Mouse (Mus musculus) layer of hippocampus, postnatal 10 days (tissue): ENCODE data around the gene Sema6d. TPM values are rescaled to one million over a fixed set of nuclear protein-coding genes. Genes with fewer than 3 reads are reported as not detected.

ENCODE experiments used
- DNase-seq, 2 experiments: peaks; one replicate each; pipeline ENCODE4 v3.0.0; 2021; ENCODE audit warnings: low spot score in 2 of 2
- total RNA-seq, 2 experiments: library from RNA; stranded (reverse); gene quantifications; 2 replicates each; pipeline ENCODE4 v1.2.3; 2021

Sema6d gene
- total RNA-seq, 2 experiments from 2014 or later, result 92.1 to 97.7 TPM

GRCm38 (mm10) chr2:124610586-124611105 is 520.9 kb downstream of the Sema6d start:
- no peak for DNase-seq

- DNase-seq, result no peak
These were observed 521.5 kb downstream of the Sema6d start for GRCm38 (mm10) chr2:124611226-124611625.

- no peak for DNase-seq
These were observed 522.5 kb downstream of the Sema6d start for GRCm38 (mm10) chr2:124612276-124612675.

DNA sequence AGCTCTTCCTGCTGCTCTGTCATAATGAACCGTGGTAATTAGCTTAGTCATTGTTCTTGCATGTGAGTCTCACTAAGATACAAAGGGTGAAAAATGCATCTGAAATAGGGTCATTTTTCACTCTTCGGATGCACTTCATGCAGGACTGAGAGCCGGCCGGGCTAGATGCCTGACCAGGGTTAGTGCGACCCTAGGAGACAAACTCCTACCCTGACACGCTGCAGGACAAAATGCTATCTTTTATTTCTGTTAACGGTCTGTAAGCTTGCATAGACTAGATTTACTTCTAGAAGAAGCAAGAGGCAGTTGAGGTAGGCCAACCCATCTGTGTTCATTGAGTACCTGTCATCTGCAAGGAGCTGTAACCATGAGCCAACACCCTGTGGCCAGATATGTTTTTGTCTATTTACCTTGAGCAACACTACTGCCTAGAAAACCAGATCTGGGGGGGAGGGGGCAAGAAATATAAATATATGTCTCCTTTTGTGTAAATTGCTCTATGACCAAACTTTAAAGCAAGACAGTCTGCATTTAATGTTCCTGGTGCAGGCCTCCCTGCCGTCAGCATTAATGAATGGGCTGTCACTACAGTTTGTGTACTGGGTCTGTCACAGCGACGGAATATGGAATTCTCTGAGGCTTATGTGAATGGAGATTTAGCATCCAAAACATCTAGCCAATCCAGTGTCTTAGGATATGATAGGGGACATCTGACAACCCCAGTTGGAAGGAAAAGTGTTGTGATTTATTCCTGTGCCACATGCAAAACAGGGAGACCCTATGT is 523.1 kb downstream of the Sema6d start:
- DNase-seq, result no peak

- no peak for DNase-seq
These were observed 524.0 kb downstream of the Sema6d start for GRCm38 (mm10) chr2:124613671-124614210.

DNA sequence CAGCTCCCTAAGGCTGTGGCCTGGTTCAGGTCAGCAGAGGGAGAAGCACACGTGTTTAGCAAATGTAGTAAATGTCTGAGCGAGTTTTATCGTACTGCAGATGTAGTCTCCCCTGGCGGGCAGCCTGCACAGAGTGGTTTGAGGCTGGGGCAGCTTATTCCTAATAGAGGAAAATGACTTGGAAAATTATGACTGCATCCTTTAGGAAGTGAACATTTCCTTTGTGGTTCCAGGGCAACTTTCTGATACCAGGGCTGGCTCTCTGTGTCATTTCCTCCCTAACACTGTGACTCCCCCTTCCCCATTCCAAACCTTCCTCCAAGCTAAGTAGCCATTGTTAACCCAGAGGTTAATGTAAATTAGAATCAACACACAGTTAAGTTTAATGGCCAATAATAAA is 527.0 kb downstream of the Sema6d start:
- no peak for DNase-seq

DNA sequence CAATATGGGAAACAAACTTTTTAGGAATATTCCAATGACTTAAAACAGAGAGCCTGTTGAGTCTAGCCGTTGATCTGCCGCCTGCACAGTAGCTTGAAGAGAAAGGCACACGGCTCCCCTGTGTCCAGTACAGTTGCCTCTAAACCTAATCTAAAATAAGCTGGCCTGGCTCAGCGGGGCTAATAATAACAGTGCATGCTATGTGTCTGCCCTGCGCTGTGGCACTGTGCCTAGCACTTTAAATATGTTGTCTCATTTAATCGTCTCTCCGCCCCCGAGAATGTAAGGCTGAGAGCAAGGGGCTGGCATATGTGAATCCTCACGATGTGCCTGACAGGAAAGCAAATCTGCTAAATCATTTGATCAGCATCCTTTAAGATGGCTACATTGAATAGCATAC is 527.7 kb downstream of the Sema6d start:
- no peak for DNase-seq

DNA sequence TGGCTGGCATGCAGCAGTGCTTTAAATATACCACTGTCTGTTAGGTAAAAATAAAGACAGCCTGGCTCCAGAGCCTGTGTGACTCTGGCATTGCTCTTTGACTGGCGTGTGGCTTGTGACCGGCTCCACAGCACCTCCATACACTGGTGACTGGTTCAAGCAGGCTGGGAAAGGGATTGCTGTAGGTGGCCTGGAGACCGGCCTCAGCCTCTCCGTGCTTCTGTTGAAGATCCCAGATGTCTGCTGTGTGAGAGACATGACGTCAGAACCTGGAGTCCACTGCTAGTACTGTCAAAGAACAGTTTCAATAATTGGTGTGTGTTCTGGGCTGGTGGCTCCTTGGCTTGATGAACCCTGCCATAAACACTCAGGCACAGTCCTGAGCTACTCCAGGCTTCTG is 528.3 kb downstream of the Sema6d start:
- DNase-seq, result no peak

DNA sequence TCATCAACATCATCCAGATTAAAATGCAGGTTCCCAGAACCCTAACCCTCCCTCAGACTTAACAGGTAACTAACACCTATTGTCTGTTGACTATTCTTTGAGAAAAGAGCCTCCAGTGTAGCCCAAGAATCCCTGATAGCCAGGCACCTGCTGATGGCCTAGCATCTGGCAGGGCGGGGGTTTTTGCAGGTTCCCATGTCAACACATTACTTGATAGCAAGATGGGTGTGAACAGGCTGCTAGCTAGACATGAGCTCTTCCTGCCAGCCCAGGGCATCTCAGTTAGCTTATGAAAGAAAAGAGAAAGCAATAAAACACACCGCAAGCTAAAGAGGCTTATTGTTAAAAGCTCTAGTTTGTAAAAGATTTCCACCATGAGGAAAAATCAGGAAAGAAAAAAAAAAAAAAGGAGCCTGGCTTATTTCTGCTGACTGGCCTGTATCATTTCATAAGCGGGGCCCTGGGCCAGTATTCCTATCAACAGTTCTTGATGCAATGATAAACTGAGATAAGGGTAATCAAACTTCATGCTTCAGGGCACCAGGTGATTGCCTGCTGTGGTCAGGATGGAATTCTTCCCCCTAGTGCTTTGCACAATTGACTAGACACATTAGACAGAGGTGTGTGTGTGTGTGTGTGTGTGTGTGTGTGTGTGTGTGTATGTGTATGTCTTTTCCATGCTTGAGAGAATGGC is 528.9 kb downstream of the Sema6d start:
- no peak for DNase-seq

- DNase-seq, result no peak
These were observed 530.7 kb downstream of the Sema6d start for GRCm38 (mm10) chr2:124620470-124620869.

GRCm38 (mm10) chr2:124621972-124622621 is 532.3 kb downstream of the Sema6d start:
- no peak for DNase-seq

- no peak for DNase-seq
These were observed 534.6 kb downstream of the Sema6d start for GRCm38 (mm10) chr2:124624247-124624929.

DNA sequence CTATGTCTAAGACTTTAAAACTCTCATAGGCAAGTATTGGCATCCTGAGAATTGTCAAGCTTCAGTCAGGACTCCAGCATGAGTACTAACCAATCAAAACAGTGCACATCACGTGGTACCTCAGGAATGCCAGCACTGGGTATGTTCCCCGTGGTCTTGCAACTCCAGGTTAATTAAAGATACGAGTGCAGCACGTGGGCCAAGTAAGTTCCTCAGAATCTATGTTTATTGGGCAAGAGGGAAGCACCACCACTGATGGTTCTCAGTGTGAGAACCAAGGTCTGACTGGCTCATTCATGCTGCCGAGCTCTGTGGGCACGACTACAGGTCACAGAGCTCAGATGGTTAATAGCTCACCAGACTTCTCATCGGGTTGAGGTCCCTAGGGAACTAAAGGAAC is 536.7 kb downstream of the Sema6d start:
- DNase-seq, result no peak

DNA sequence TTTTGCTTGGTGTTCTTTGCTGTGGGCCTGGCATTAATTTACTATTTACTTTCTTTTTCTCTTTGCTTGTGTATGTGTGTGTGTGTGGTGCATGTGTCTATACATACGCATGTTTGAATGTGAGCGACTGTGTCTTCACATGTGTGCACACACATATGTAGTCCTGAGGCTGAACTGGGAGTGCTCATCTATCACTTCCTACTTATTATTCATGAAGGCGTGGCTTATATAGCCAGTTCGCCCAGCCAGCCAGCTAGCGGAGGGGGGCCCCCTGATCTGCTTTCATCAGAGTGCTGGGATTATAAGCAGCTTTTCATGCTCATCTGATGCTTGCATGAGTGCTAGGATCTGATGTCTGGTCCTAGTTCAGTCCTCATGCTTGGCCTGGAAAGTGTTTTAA is 537.9 kb downstream of the Sema6d start:
- DNase-seq, result no peak

DNA sequence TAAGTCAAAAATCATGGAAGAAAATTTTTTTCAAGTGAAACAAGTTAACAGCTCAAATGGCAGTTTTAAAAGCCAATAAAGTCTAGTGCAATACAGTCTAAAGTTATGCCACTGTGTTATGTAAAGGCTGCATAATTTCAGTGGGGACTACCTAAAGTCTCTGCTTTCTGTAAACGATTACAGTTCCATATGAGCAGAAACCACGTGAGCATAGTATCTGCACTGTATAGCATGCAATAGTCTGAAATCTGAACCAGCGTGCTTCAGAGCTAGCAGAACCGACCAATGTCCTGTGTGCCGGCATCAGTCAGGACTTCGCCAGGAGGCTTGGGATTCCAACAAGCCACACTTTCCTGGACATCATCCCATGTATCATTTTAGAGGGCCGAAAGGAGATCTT is 538.9 kb downstream of the Sema6d start:
- no peak for DNase-seq

DNA sequence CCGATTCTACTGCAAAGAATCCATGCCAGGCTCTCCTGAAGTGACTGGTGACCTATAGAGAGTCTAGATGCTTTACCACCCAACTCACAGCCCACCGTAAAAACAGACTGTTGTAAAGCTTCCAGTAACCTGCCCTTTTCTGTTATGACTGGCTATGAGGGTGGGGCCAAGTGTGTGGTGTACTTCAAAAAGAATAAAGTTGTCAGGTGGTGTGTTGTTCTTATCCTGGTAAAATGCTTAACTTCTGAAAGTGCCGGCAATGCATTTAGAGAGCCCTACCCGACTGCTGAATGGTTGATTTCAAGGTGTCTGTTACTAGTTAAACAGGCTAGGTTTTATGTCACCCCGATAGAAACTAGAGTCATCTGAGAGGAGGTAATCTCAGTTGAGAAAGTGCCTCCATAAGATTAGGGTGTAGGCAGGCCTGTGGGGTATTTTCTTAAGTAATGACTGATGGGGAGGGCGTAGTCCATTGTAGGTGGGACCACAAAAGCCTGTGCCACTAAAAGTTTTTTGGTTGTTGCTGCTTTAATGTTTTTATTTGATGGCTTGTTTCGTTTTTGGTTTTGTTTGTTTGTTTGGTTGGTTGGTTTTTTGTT is 544.7 kb downstream of the Sema6d start:
- DNase-seq, result no peak

- DNase-seq, result no peak
These were observed 545.6 kb downstream of the Sema6d start for GRCm38 (mm10) chr2:124635271-124635865.

- DNase-seq, result no peak
These were observed 547.3 kb downstream of the Sema6d start for GRCm38 (mm10) chr2:124637080-124637479.

- no peak for DNase-seq
These were observed 549.6 kb downstream of the Sema6d start for GRCm38 (mm10) chr2:124639221-124639963.
